Mouse (Mus musculus) kidney, adult 2 months (tissue): ENCODE measurements around the gene Tpra1. TPM values are rescaled to one million over a fixed set of nuclear protein-coding genes. Genes with fewer than 3 reads are reported as not detected.

Source experiments
- DNase-seq: peaks from one replicate; pipeline ENCODE4 v3.0.0; 2021
- H3K27ac ChIP-seq: fragments of 200-500 bp; 2 replicates; pipeline ENCODE4 v1.5.1; 2012; ENCODE audit warnings: low read depth, low read length, control low read depth, inconsistent platforms; ENCODE audit not compliant: insufficient read depth
- H3K27me3 ChIP-seq: fragments of 200-500 bp; replicated peaks from 2 replicates; pipeline ENCODE4 v1.6.1; 2012; ENCODE audit warnings: mild to moderate bottlenecking, moderate library complexity, low read length, inconsistent platforms; ENCODE audit not compliant: control insufficient read depth, insufficient read depth
- H3K36me3 ChIP-seq: fragments of 200-500 bp; 2 replicates; pipeline ENCODE4 v1.6.1; 2012; ENCODE audit warnings: mild to moderate bottlenecking, moderate library complexity, low read length, inconsistent platforms; ENCODE audit not compliant: control insufficient read depth, insufficient read depth
- H3K4me1 ChIP-seq: fragments of 200-500 bp; 2 replicates; pipeline ENCODE4 v1.6.1; 2011; ENCODE audit warnings: low read length; ENCODE audit not compliant: control insufficient read depth, insufficient read depth
- H3K4me3 ChIP-seq: fragments of 200-500 bp; 2 replicates; pipeline ENCODE4 v1.5.1; 2011; ENCODE audit warnings: mild to moderate bottlenecking, low read depth, low read length, control low read depth; ENCODE audit not compliant: insufficient read depth
- CTCF ChIP-seq: fragments of 200-500 bp; conservative IDR thresholded peaks from 2 replicates; pipeline ENCODE4 v1.5.1; 2011; ENCODE audit warnings: low read depth, mild to moderate bottlenecking, control low read depth, low read length, moderate library complexity, mixed read lengths; ENCODE audit not compliant: insufficient read depth, insufficient read length
- POLR2A ChIP-seq: fragments of 200-500 bp; IDR thresholded peaks from one replicate; pipeline ENCODE4 v1.6.1; 2011; ENCODE audit warnings: low read depth, low read length, control low read depth
- whole genome bisulfite sequencing: fragments of 180-500 bp; shearing (Covaris S2); methylation state at CpG from one replicate; pipeline ENCODE4 v1.1.7; 2018; 5-methylcytosine and 5-hydroxymethylcytosine counted together
- polyA plus RNA-seq: library from polyadenylated mRNA; depleted of rRNA; stranded (reverse); fragments of >200 nt; gene quantifications from 2 replicates; pipeline ENCODE4 v1.2.3, GENCODE M21; 2012

The Tpra1 gene
- polyA plus RNA-seq, 1 experiment, result 132 TPM

- no peak for TF ChIP-seq POLR2A
- TF ChIP-seq CTCF, result no peak
- Histone ChIP-seq H3K4me1 (no peaks in the 10 kb centered on the region), H3K27ac (no peak overlapping the region), H3K27me3 (no peaks in the 10 kb centered on the region), H3K36me3 (no peaks in the 10 kb centered on the region), H3K4me3 (no peak overlapping the region)
- no peak for DNase-seq
- WGBS, result 65% methylated on average over 7 of the region's 7 CpGs
These were observed 11.2 kb upstream of the Tpra1 start for GRCm38 (mm10) chr6:88890832-88891231.

- Histone ChIP-seq H3K27me3 (no peaks in the 10 kb centered on the region), H3K4me3 (no peak overlapping the region), H3K4me1 (no peaks in the 10 kb centered on the region; the same call in 1 of the 2 replicates), H3K27ac (no peak overlapping the region), H3K36me3 (no peaks in the 10 kb centered on the region)
- TF ChIP-seq CTCF, result peak; percentile 93
- no peak for TF ChIP-seq POLR2A
- DNase-seq, result peak; percentile 50
- whole genome bisulfite sequencing, result 51% methylated on average over 5 of the region's 5 CpGs
These were observed 8.5 kb upstream of the Tpra1 start for GRCm38 (mm10) chr6:88893559-88893958.

DNA sequence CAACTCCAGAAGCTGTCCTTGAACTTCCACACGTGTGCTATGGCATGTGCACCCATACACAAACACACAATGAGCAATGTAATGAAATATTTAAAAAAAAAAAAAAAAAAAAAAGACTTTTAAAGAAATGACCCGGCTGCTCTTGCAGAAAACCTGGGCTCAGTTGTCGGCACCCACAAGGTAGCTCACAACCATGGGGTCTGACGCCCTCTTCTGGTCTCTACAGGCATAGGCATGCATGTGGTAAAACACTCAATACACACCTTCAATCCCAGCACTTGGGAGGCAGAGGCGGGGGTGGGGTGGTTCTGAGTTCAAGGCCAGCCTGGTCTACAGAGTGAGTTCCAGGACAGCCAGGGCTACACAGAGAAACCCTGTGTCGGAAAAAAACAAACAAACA lies 6.1 kb upstream of the Tpra1 start:
- 83% methylated on average over 6 of the region's 6 CpGs for WGBS
- TF ChIP-seq CTCF, result no peak
- no peak for TF ChIP-seq POLR2A
- no peaks in the 10 kb centered on the region for H3K36me3 ChIP-seq
- H3K27me3 ChIP-seq, result no peaks in the 10 kb centered on the region
- peaks cover 7% of the 10 kb centered on the region; the same call in 1 of the 2 replicates for H3K4me1 ChIP-seq
- H3K27ac ChIP-seq, result no peak overlapping the region
- DNase-seq, result no peak
- no peak overlapping the region for H3K4me3 ChIP-seq

GRCm38 (mm10) chr6:88897246-88897645 lies 4.8 kb upstream of the Tpra1 start:
- H3K36me3 ChIP-seq, result no peaks in the 10 kb centered on the region
- H3K4me1 ChIP-seq, result peaks cover 10% of the 10 kb centered on the region; the same call in 1 of the 2 replicates
- no peak overlapping the region for H3K27ac ChIP-seq
- TF ChIP-seq CTCF (no peak), POLR2A (no peak)
- H3K27me3 ChIP-seq, result no peaks in the 10 kb centered on the region
- no peak for DNase-seq
- WGBS, result 71% methylated on average over 7 of the region's 7 CpGs
- H3K4me3 ChIP-seq, result no peak overlapping the region

GRCm38 (mm10) chr6:88898534-88899048 lies 3.5 kb upstream of the Tpra1 start, which contains the start of gene Mcm2:
Mcm2 (minus strand) TSS chr6:88898780.
- TF ChIP-seq POLR2A (no peak), CTCF (no peak)
- H3K36me3 ChIP-seq, result no peaks in the 10 kb centered on the region
- WGBS, result under 1% methylated on average over 33 of the region's 33 CpGs
- peaks cover 16% of the 10 kb centered on the region for H3K4me1 ChIP-seq
- DNase-seq, result peak; percentile 98
- peak within 1 kb of the TSS; percentile 79 for H3K4me3 ChIP-seq
- H3K27ac ChIP-seq, result no peak within 1 kb of the TSS
- no peaks in the 10 kb centered on the region for H3K27me3 ChIP-seq

GRCm38 (mm10) chr6:88899086-88899485 lies 3.0 kb upstream of the Tpra1 start:
- Histone ChIP-seq H3K27me3 (no peaks in the 10 kb centered on the region), H3K4me1 (peaks cover 21% of the 10 kb centered on the region), H3K36me3 (no peaks in the 10 kb centered on the region), H3K4me3 (no peak overlapping the region), H3K27ac (no peak overlapping the region)
- no peak for DNase-seq
- TF ChIP-seq CTCF, result no peak
- no peak for TF ChIP-seq POLR2A
- WGBS, result 57% methylated on average over 4 of the region's 4 CpGs

- DNase-seq, result no peak
These were observed 2.4 kb upstream of the Tpra1 start for GRCm38 (mm10) chr6:88899628-88900027.

More at GRCm38 (mm10) chr6:88899628-88900027, 2.4 kb upstream of the Tpra1 start:
- TF ChIP-seq CTCF, result no peak
- no peak for TF ChIP-seq POLR2A
- Histone ChIP-seq H3K36me3 (no peaks in the 10 kb centered on the region), H3K4me3 (no peak overlapping the region), H3K4me1 (peaks cover 26% of the 10 kb centered on the region), H3K27me3 (no peaks in the 10 kb centered on the region), H3K27ac (no peak overlapping the region)
- 92% methylated on average over 2 of the region's 2 CpGs for WGBS
